Mouse (Mus musculus) cortical plate, adult 2 months (tissue): ENCODE measurements around the gene Stard3. TPM values are rescaled to one million over a fixed set of nuclear protein-coding genes. Genes with fewer than 3 reads are reported as not detected.

ENCODE experiments used
- H3K27ac ChIP-seq: fragments of 200-500 bp; 2 replicates; pipeline ENCODE4 v1.5.1; 2012; ENCODE audit warnings: low read length, control low read depth, inconsistent platforms; ENCODE audit not compliant: insufficient read depth
- H3K4me1 ChIP-seq: fragments of 200-500 bp; 2 replicates; pipeline ENCODE4 v1.6.1; 2011; ENCODE audit warnings: low read length; ENCODE audit not compliant: control insufficient read depth, insufficient read depth
- H3K4me3 ChIP-seq: fragments of 200-500 bp; 2 replicates; pipeline ENCODE4 v1.5.1; 2011; ENCODE audit warnings: mild to moderate bottlenecking, low read length, control low read depth; ENCODE audit not compliant: insufficient read depth
- CTCF ChIP-seq: fragments of 200-500 bp; IDR thresholded peaks from 2 replicates; pipeline ENCODE4 v1.5.1; 2011; ENCODE audit warnings: mild to moderate bottlenecking, control low read depth, low read length; ENCODE audit not compliant: insufficient read depth; ENCODE audit errors: extremely low read depth
- POLR2A ChIP-seq: fragments of 200-500 bp; IDR thresholded peaks from 2 replicates; pipeline ENCODE4 v1.6.1; 2011; ENCODE audit warnings: mild to moderate bottlenecking, low read length, control low read depth; ENCODE audit not compliant: insufficient read depth; ENCODE audit errors: extremely low read depth
- polyA plus RNA-seq: library from polyadenylated mRNA; depleted of rRNA; stranded (reverse); fragments of >200 nt; gene quantifications from 2 replicates; pipeline ENCODE4 v1.2.3, GENCODE M21; 2012

Stard3 gene
- polyA plus RNA-seq, 1 experiment, result 70.8 TPM

DNA sequence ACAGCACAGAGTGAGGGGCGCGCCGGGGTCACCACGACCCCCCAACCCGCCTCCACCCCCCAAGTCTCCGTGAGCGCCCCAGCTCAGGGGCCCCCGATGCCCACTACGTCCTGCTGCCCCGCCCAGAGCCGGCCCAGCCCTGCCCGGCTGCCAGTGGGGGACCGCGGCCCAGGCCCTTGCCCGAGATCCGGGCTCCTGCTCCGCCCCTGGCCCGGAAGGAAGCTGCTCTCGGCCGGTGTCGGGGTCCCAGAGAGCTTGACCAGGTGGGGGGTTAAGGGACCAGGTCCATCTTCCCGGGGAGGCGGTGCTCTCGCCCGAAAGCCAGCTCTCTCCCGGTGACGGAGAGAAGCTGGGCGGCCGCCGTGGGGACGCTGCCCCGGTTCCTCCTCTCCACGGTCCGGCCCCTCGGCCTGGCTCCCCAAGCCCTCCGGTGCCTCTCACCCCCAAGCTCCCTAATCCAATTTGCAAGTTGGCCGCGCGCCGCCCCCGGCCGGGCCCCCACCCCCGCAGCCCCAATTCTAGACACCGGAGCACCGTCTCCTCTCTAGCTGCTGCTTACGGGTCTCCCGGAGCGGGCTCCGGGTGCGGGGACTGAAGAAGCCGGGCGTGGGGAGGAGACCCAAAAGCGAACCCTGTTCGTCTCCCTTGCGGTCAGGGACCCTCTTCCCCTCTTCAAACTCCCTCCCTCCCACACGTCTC, 29.6 kb upstream of the Stard3 start:
- TF ChIP-seq POLR2A (no peak), CTCF (no peak)
- Histone ChIP-seq H3K27ac (peak overlapping the region; percentile 93), H3K4me3 (peak overlapping the region; percentile 93), H3K4me1 (peaks cover 2% of the 10 kb centered on the region; the same call in 1 of the 2 replicates)

DNA sequence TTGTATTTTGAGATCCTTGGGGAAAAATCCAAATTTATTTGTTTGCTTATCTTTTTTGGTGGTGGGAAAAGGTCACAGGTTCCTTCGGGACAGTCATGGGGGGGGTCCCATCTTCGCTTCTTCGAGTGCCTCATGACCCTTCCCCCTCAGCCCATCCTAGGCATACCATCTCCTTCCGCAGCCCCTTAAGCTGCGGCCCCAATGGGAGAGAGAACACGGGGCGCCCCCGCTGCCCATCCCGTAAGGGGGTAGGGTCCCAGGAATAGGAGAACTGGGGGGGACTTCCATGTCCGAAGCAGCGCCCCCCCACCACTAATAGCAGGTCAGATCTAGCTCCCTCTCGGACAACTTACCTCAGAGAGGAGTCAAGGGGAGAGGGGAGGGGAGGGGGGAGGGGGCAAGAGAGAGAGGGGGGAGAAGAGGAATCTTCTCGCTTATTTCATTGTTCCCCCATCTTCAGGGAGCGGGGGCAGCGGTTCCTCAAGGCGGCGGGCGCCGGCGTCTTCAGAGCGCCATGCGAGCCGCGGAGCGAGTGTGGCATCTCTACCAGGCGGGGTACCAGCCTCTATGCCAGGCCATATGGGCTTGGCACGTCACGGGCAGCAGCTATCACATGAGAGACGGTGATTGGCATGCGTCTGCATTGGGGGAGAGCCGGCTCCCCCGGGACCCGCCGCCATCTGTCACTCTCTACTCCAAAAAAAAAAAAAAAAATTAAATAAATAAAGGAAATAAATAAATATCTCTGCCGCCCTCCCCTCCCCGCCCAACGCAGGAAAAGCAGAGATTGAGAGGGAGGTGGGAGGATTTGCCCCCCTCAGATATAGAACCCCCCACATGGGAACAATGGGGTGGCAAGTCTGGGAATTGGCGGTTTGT, 28.8 kb upstream of the Stard3 start, which contains the start of gene Neurod2:
TSS of gene Neurod2 (minus strand) at position 568 of the 879 bp plus-strand sequence.
- Histone ChIP-seq H3K4me1 (no peaks in the 10 kb centered on the region; the same call in 1 of the 2 replicates), H3K27ac (peak within 1 kb of the TSS; percentile 93)
- TF ChIP-seq POLR2A (peak; percentile 91), CTCF (no peak)

DNA sequence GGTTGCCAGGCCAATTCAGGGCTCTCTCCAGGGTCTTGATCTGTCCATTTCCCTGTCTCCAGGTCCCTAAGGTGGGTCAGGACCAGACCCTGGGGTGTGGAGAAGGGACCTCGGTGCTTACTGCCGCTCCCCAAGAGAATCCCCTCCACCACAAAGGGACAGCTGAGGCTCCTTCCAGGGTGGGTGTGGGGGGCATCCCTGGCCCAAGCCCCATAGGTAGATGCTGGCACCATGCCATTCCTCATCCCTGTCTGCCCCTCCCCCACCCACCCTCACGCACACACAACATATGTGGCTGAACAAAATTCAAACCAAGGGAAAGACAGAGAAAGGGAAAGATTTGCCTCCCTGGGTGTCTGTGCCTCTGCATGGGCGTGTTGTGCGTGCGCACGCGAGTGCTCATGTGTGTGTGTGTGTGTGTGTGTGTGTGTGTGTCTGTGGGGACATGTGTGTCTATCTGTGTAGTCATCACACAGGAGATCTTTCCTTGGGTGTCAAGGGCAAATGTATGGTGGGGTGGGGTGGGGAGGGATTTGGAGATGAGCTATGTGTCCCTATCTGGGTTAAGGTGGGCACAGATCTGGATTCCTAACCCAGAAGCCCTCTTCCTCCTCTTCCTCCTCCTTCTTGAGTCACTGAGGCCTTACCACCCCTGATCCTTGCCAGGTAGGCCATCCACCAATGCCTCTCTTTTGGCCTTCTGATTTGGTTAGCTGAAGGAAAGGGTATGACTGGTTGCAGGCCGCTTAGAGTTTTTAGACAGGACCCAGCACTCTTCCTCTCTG, 28.0 kb upstream of the Stard3 start:
- Histone ChIP-seq H3K4me3 (peak overlapping the region; percentile 93; the same call in 1 of the 2 replicates), H3K27ac (peak overlapping the region; percentile 71; the same call in 1 of the 2 replicates), H3K4me1 (peaks cover 2% of the 10 kb centered on the region; the same call in 1 of the 2 replicates)
- TF ChIP-seq CTCF (no peak), POLR2A (no peak)

More for the DNA sequence above, 28.8 kb upstream of the Stard3 start, which contains the start of gene Neurod2:
- H3K4me3 ChIP-seq, result peak within 1 kb of the TSS; percentile 93

- Histone ChIP-seq H3K4me1 (peaks cover 2% of the 10 kb centered on the region; the same call in 1 of the 2 replicates), H3K27ac (no peak overlapping the region), H3K4me3 (no peak overlapping the region)
- TF ChIP-seq CTCF, result no peak
- no peak for TF ChIP-seq POLR2A
These were observed 27.4 kb upstream of the Stard3 start for GRCm38 (mm10) chr11:98330745-98331204.

- no peak for TF ChIP-seq CTCF
- TF ChIP-seq POLR2A, result no peak
- Histone ChIP-seq H3K27ac (no peak overlapping the region), H3K4me3 (no peak overlapping the region), H3K4me1 (peaks cover 2% of the 10 kb centered on the region; the same call in 1 of the 2 replicates)
These were observed 26.8 kb upstream of the Stard3 start for GRCm38 (mm10) chr11:98331401-98331800.

GRCm38 (mm10) chr11:98332186-98332585, 26.0 kb upstream of the Stard3 start:
- H3K27ac ChIP-seq, result no peak overlapping the region
- peaks cover 2% of the 10 kb centered on the region; the same call in 1 of the 2 replicates for H3K4me1 ChIP-seq
- no peak overlapping the region for H3K4me3 ChIP-seq
- TF ChIP-seq POLR2A (no peak), CTCF (no peak)

GRCm38 (mm10) chr11:98332841-98333240, 25.3 kb upstream of the Stard3 start:
- Histone ChIP-seq H3K4me1 (peaks cover 2% of the 10 kb centered on the region; the same call in 1 of the 2 replicates), H3K4me3 (no peak overlapping the region), H3K27ac (peak overlapping the region; percentile 87; the same call in 1 of the 2 replicates)
- TF ChIP-seq CTCF (no peak), POLR2A (no peak)

DNA sequence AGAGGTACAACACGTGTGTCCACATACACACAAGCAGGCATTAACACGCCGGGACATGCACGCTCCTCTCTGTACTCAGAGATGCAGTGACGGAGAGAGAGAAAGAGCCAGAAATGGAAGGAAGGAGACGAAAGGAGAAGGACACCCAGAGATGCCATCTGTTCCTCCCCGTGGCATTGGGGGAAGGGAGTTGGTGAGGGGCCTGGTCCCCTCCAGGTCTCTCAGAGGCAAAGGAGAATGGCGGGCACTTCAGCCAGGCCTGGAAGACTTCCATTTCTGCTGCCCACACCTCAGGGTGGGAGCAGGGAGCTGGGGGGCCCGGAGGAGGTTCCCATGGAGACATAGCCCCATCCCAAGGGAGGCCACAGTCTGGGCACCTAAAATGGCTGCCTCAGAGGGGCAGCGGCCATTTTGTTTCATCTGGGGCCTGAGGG, 24.9 kb upstream of the Stard3 start:
- TF ChIP-seq POLR2A, result no peak
- TF ChIP-seq CTCF, result no peak
- Histone ChIP-seq H3K4me3 (no peak overlapping the region), H3K27ac (peak overlapping the region; percentile 87), H3K4me1 (peaks cover 2% of the 10 kb centered on the region; the same call in 1 of the 2 replicates)
